Mouse (Mus musculus) kidney, postnatal 25 days (tissue): ENCODE measurements around the gene Kcnd1.
"Not testable (repeated sequence)": the region's sequence is repeated elsewhere in the genome, so short reads cannot be mapped to it uniquely, and the experiment has no call there.

ENCODE experiments used
- DNase-seq, 2 experiments: peaks; one replicate each; pipeline ENCODE4 v3.0.0; 2021; ENCODE audit warnings: mixed read lengths in 2 of 2

Kcnd1 gene

DNA sequence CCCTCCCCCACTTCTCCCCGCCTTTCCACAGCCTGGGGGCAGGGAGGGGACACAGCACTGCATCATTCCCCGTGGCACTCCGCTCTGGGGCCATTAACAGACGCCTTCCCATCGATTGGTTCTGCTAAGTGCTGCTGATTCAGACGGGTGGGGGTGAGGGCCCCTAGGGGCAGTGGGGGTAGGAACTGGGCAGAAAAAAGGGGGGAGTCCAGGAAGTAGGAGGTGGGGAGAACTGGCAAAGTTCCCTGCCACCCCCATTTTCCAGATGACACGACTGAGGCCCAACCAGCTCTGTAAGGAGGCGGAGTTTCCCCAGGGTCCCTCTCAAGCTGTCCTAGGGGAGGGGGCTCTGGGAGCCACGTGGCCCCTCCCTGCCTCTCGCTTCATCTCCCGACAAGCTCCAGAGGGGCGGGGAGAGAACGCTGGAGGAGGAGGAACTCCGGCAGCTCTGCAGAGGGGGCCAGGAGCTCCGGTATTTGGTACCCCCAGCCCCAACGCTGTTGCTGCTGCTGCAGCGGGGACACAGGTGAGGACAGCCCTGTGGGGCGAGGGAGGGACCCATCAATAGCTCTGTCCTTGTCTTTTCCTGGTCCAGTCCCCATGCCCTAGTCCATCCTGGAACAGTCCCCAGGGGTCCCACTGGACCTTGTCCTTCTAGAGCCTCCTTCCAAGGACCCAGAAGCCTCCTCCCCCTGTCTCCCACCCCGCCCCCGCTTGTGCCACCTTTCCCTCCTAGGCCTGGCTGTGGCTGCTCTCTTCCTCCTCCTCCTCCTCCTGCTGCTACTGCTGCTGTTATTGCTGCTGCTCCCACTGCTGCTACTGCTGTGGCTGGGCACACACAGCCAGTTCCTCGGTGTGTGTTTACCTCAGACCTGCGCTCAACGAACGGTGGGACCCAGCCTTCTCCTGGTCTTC lies at the start of gene Kcnd1:
TSS of gene Kcnd1 (plus strand) at position 425 of the 915 bp plus-strand sequence.
- peak; percentile 5 to 33 for DNase-seq

DNA sequence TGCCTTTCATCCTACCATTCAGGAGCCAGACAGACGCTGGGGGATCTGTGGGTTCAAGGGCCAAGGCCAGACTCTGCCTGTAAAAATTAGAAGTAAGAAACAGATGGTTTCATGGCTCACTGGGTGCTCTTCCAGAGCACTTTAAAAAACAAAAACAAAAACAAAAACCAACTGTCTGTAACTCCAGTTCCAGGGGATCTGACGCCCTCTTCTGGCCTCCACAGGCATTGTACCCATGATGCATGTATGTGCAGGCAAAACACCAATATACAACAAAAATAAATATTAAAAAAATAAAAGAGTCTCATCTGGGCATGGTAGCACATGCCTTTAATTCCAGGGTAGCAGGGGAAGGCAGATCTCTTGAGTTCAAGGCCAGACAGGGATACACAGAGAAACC lies 49.3 kb upstream of the Kcnd1 start:
- DNase-seq: peak in 1 of 2 experiments; percentile 45

DNA sequence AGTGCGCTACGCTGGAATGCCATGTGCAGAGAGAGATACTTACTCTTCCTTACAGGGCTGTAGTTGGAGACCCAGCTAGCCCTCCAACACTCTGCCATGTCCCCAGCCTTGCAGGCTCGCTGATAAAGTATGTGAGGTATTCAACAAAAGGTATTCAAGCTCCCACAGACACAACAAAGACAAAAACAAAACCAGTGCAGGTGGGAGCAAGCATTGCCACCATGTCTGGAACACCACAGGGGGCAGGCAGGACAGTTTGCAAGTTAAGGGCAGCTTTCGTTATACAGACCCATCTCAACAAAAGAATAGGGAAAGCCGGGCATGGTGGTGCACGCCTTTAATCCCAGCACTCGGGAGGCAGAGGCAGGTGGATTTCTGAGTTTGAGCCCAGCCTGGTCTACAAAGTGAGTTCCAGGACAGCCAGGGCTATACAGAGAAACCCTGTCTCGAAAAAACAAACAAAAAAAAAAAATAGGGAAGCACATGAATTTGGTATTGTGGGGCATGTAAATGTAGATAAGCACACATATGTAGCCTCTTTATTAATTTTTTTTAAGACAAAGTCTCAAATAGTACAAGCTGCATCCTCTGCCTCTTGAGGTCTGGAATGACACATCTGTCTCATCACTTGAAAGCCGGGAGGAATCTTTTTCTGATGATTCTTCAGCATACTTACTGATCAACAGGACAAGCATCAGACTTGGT lies 46.4 kb upstream of the Kcnd1 start:
- DNase-seq: no peak

DNA sequence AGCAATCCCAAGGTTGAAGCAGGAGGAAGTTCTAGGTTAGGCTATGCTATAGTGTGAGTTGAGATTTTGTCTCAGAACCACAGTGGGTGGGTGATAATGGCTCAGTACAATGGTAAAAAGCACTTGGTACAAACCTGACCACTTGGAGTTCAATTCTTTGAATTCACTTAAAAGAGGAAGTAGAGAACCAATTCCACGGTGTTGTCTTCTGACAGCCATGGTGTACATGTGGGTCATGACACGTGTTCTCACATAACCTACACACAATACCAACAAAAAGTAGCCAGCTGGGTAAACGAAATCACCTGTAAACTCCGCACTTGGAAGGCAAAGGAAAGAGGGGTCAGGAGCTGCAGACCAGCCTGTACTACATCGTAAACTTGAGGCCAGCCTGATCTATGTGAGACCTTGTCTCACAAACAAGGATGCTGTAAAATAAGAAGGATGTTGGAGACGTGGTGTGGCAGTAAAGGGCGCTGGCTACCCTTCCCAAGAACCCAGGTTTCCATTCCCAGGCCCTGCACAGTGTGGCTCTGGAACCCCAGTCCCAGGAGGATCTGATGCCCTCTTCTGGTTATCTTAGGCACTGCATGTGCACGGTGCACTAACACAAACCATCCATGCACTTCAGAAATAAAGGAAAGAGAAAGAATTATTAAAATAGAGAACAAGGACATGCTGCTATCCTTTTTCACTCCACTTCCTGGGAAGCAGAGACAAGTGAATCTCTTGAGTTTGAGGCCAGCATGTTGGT lies 45.6 kb upstream of the Kcnd1 start:
- peak in 1 of 2 experiments; percentile 74 for DNase-seq

DNA sequence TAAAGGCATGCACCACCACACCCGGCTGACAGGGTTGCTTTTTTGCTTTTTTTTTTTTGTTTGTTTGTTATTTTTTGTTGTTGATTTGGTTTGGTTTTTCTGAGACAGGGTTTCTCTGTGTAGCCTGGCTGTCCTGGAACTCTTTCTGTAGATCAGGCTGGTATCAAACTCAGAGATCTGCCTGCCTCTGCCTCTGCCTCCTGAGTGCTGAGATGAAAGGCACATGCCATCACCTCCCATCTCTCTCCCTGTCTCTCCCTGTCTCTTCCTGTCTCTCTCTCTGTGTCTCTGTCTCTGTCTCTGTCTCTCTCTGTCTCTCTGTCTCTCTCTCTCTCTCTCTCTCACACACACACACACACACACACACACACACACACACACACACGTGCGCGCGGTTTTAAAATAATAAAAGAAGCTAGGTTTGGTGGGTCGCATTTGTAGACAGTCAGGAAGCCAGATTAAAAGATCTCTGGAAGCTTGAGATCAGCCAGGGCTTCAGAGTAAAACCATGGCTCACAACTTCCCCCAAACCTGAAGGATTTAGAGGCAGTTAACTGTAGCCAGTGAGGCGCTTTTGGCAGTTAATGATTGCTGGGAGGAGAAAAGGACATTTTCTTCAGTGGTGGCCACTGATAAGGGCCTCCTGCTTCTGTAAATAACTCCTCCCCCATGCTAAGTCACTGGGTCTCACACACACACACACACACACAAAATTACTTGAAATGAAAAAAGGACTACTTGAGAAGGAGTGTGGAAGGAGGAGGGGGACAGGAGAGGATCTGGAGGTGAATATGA lies 43.4 kb upstream of the Kcnd1 start:
- DNase-seq: no peak

DNA sequence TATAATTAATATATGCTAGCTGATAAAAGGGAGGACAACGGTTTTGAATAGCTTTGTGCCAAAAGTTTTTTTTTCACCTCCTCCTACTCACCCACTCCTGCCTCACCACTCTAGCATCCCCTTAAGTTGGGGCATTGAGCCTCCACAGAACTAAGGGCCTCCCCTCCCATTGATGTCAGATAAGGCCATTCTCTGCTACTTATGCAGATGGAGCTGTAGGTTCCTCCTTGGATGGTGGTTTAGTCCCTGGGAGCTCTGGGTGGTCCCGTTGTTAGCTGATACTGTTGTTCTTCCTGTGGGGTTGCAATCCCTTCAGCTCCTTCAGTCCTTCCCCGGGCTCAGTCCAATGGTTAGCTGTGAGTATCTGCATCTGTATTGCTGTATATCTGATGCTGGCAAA lies 42.8 kb upstream of the Kcnd1 start:
- DNase-seq: no peak

DNA sequence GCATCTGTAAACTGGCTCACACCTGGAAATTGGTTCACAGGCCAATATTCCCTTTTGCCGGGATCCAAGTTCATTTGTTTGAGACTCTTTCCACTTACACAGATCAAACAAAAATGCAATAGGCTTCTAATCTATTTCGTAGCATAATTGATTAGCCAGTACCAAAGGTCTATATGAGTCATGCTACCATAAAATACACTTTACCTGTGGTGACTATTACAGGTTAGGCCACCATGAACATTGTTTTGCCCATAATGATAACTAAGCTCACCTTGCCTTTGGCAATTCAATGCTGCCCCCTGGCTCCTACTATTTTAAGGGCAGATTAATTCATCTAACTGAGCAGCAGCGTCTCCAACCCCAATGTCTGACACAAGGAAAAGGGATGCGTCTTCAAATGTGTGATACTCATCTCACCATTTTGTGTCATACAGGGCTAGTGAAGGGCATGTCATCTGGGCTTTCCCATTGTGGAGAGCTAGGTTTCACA lies 39.4 kb upstream of the Kcnd1 start:
- no peak for DNase-seq

DNA sequence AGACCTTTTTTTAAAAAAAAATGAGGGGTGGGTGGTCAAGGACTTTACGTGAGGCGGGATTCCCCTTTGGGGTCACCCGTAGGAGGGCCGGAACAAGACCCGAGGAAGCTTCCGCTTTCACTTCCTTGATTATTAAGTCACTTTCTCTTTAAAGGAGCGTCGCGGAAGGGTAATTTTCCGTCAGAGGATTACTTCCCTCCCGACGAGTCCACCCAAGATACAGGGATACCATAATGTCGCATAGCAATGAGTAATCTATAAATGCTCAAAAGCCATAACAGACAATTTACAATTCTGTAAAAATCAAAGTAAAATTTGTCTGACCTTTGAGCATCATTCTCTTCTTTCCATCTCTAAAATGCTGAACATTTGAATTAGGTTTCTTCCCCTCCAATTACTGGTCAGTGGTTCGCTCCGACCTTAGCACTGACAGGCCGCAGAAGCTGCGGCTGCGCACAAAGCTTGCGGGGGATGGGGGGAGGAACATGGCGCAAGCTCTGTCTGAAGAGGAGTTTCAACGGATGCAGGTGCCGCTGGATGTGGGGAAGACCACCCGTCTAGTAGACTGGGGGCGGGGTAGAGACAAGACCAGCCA lies 32.5 kb upstream of the Kcnd1 start, which contains the start of gene Gripap1:
TSS of gene Gripap1 (plus strand) at position 224 of the 595 bp plus-strand sequence.
- DNase-seq: peak; percentile 76 to 86

DNA sequence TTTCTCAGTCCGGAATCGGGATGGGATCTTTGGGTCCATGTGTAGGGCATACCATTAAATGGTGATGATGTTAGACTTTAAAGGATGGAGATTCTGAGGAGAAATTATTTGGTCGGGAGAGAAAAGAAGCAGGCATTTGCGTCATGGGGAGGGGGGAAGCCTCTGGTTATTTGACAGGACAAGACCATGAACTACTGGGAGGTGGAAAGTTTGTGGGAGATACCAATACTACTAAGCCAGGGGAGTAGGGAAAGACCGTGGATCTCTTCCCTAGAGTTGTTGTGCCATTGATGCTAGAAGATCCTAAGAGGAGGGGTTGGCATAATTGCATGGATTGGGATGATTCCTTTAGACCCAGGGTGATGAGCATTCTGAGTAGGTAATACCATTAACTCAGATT lies 31.8 kb upstream of the Kcnd1 start:
- DNase-seq: no peak

DNA sequence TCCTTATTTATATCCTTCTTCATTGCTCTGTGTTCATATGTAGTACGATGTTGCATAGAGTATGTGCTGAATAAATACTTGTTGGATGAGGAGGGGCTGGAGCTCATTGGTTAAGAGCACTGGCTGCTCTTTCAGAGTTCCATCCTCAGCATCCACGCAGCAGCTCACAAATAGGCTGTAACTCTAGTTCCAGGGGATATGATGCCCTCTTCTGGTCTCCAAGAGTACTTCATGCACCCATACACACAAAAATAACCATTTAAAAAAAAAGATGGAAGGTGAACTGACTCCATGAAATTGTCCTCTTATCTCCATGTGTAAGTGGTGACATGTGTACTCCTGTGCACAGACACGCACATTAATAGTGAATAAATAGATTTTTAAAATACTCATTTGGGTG lies 28.7 kb upstream of the Kcnd1 start:
- DNase-seq: peak in 1 of 2 experiments; percentile 9

DNA sequence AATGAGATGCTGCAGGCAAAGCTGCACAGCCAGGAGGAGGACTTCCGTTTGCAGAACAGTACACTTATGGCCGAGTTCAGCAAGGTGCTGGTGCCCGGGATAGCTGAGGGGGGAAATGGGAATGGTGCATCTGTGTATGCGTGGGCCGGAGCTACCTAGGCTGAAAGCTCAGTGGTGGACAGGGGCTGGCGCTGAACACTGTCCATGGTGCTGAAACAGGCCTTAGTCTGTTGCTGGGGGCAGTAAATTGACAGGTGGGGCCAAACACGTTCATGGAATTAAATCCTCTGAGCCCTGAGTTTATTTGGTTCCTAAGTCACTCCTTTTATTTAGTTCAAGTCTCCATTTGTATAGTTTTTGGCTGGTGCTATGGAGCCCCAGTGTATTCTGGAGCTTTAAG lies 27.1 kb upstream of the Kcnd1 start:
- DNase-seq: peak; percentile 56 to 58

DNA sequence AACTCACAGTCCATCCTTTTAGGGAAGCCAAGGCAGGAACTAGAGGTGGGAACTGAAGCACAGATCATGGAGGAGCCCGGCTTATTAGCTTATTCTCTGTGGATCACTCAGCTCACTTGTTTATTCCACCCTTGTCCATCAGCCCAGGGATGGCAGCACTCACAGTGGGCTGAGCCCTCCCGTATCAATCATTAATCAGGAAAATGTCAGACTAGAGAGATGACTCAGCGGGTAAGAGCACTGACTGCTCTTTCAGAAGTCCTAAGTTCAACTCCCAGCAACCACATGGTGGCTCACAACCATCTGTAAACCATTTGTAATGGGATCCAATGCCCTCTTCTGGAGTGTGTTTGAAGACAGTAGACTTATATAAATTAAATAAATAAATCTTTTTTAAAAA lies 24.8 kb upstream of the Kcnd1 start:
- peak; percentile 28 to 60 for DNase-seq

DNA sequence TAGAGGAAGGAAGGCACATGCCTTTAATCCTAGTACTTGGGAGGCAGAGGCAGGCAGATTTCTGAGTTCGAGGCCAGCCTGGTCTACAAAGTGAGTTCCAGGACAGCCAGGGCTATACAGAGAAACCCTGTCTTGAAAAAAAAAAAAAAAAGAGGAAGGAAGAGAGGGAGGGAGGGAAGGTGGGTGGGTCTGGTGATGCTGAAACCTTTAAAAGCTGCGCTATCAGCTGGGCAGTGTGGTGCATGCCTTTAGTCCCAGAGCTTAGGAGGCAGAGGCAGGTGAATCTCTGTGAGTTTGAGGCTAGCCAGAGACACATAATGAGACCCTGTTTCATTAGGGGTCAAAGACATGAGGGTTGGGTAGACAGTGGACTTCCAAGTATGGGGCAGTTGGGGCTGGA lies 19.9 kb upstream of the Kcnd1 start:
- DNase-seq: not testable (repeated sequence)

DNA sequence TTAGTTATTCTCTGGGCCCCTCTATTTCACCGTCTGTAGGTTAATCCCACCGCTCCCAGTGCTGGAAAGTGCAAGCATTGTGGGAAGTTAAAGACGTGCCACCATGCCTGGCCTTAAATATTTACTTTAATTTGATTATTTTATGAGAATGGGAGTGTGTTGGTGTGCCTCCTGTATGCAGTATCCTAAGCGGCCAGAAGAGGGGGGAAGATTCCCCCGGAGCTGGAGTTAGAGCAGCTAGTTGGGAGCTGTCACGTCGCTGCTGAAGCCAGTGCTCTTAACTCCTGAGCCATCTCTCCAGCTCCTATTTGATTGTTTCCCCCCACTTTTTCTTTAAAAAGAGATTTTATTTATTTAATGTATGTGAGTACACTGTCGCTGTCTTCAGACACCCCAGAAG lies 7.1 kb upstream of the Kcnd1 start:
- DNase-seq: peak in 1 of 2 experiments; percentile 36

DNA sequence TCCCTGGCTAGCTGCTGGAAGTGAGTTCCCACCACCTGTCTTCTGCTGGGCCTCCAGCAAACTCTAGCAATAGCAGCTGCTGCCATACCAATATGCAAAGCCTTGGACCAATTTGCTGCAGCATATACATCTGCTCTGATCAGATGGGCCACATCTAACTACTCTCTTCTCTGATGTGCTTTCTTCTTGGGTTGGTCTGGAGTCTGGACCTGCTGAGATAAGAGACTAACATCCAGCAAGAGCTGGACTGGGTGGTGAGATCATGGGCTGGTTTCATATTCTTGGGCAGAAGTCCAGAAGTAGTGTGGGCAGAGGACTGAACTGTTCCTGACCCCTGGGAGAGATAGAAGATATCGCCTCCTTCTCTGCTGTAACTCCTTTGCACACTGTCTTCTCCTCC lies 15.1 kb downstream of the Kcnd1 start:
- DNase-seq: no peak

DNA sequence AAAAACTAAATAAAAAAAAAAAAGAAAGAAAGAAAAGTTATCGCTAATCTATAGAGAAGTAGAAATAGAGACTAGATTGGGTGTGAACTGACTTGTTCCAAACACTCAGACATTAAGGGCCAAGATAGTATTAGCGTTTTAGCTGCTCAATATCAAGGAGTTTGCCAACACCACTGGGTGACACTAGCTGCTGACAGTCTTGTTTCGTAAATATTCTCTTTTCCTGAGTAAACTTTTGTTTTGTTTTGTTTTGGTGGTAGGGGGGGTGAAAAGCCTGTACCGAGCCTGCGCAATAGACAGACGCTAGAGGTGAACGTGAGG lies 18.7 kb downstream of the Kcnd1 start:
- no peak for DNase-seq

DNA sequence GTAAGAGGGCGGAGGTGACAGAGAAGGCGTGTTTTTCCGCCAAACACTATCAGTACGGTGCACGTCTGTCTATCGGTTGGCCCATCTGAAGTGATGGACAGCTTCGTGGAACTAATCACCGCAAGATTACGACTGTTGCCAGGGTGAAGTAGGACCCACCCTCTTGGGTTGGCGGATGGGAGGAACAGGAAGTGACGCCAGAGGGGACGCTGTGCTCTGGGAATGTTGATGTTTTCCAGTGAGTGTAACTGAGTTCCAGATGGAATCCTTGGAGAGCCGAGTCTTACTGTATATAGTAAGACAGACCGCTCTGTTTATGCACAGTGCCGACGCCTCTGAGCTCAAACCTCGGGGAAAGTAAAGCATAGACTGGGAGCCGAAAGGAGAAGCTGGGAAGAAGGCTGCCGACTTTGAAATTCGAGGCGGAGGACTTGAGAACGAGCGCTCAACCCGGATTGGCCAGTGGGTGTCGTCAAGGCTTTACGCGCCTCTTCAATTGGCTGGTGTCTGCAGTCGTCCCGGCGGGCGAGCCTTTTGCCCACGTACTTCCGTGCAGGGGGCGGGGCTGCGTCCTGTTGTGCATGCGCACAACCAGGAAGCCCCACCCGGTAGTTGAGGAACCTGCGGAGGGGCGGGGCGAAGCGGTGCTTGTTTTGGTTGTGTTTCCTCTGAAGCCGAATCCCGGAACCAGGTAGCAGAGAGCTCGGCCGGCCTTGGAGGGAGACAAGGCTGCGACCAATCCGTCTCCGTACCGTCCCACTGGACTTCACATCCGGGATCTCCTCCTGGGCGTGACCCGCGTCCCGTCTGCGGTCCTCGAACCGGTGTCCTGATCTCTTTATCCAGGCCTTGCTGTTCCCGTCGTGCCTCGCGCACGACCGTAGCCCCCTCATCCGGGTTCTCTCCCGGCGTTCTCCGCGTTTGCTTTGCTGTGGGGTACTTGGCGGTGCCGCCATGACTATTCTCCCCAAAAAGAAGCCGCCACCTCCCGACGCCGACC lies 19.4 kb downstream of the Kcnd1 start, which contains the start of gene Otud5:
TSS of gene Otud5 (plus strand) at position 202 of the 1,000 bp plus-strand sequence.
- peak; percentile 96 to 98 for DNase-seq

DNA sequence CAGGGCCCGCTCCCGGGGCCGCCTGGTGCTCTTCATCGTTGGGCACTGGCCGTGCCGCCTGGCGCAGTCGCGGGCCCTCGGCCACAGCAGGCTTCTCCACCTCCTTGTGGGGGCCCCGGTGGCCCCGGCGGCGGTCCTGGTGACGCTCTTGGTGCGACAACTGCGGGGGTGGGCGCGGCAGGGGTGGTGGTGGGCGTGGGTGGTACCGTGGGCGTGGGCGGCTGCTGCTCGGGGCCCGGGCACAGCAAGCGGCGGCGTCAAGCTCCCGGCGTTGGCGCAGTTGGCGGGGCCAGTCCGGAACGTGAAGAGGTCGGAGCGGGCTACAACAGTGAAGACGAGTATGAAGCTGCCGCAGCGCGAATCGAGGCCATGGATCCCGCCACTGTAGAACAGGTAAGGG lies 20.2 kb downstream of the Kcnd1 start:
- peak; percentile 2 to 46 for DNase-seq

DNA sequence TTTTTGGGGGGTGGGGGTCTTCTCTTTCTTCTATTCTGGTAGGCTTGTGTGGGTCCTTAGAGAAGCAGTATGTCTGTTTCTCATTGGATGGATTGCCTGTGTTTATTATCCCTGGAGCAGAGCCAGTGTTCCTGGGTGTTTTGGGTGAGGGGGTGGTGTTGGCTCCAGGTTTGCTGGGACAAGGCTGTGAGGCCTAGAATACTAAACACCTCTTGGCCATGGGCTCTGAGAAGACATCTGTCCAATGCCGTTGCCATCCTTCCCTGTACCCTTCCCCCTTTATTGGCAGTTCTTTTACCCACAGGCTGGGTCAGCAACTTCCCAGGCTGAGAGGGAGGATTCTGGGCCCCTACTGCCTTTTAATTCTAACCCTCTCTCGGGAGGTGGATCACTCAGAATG lies 25.8 kb downstream of the Kcnd1 start:
- no peak for DNase-seq

DNA sequence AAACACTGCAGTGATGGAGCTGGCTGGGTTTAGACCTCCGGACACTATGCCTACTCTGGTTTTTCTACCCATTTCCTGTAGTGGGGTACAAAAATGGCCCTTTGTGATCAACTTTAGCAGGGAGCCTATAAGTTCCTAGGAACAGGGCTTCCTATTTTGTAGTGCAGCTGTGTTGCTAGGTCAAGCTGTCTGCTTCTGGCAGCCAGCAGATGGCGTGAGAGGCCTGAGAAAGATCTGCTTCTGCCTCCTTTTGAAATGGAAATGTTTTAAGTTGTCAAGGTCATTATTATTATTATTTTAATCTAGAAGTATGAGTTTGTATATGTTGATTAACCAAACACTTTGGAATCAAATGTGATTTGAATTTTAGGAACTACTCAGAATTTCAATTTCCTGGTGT lies 32.5 kb downstream of the Kcnd1 start:
- peak; percentile 39 to 46 for DNase-seq
